Mouse (Mus musculus): ENCODE measurements around the gene Ston1. TPM values are rescaled to one million over a fixed set of nuclear protein-coding genes. Genes with fewer than 3 reads are reported as not detected.

Ston1 gene
- polyA plus RNA-seq, 1 experiment, result 6.5 TPM

- Histone ChIP-seq H3K27me3 (ENCODE audit: control insufficient read depth, insufficient read depth, low read length) (no peaks in the 10 kb centered on the region), H3K36me3 (ENCODE audit: control insufficient read depth, insufficient read depth, low read length) (no peaks in the 10 kb centered on the region), H3K27ac (ENCODE audit: control insufficient read depth, insufficient read depth, low read length) (no peak overlapping the region), H3K4me1 (replicated peaks; ENCODE audit: control insufficient read depth, insufficient read depth, low read length) (no peaks in the 10 kb centered on the region; the same call in 1 of the 2 replicates), H3K4me3 (ENCODE audit: control insufficient read depth, insufficient read depth, low read length) (no peak overlapping the region)
- TF ChIP-seq POLR2A (IDR thresholded peaks at IDR 0.05; ENCODE audit: control insufficient read depth, extremely low read depth, insufficient read depth, low read length, poor library complexity), result no peak
- TF ChIP-seq CTCF (IDR thresholded peaks at IDR 0.05; ENCODE audit: borderline replicate concordance, control insufficient read depth, extremely low read depth, insufficient read depth, low read length, poor library complexity), result no peak
- DNase-seq, result no peak
- whole genome bisulfite sequencing, result 97% methylated on average over 1 of the region's 1 CpGs
Observed at GRCm38 (mm10) chr17:88615492-88616155, 18.1 kb downstream of the Ston1 start.

- 12% methylated on average over 4 of the region's 4 CpGs for WGBS
- peaks cover 14% of the 10 kb centered on the region for H3K4me1 ChIP-seq (replicated peaks; ENCODE audit: control insufficient read depth, insufficient read depth, low read length)
- no peaks in the 10 kb centered on the region for H3K27me3 ChIP-seq (ENCODE audit: control insufficient read depth, insufficient read depth, low read length)
- peak overlapping the region; percentile 58 for H3K27ac ChIP-seq (ENCODE audit: control insufficient read depth, insufficient read depth, low read length)
- H3K4me3 ChIP-seq (ENCODE audit: control insufficient read depth, insufficient read depth, low read length), result no peak overlapping the region
- no peak for TF ChIP-seq CTCF (IDR thresholded peaks at IDR 0.05; ENCODE audit: borderline replicate concordance, control insufficient read depth, extremely low read depth, insufficient read depth, low read length, poor library complexity)
- TF ChIP-seq POLR2A (IDR thresholded peaks at IDR 0.05; ENCODE audit: control insufficient read depth, extremely low read depth, insufficient read depth, low read length, poor library complexity), result no peak
- no peaks in the 10 kb centered on the region for H3K36me3 ChIP-seq (ENCODE audit: control insufficient read depth, insufficient read depth, low read length)
- no peak for DNase-seq
Observed at GRCm38 (mm10) chr17:88620935-88621334, 23.5 kb downstream of the Ston1 start.

GRCm38 (mm10) chr17:88621374-88621773, 23.9 kb downstream of the Ston1 start:
- Histone ChIP-seq H3K36me3 (ENCODE audit: control insufficient read depth, insufficient read depth, low read length) (no peaks in the 10 kb centered on the region), H3K4me3 (ENCODE audit: control insufficient read depth, insufficient read depth, low read length) (no peak overlapping the region)
- no peak for DNase-seq

GRCm38 (mm10) chr17:88622711-88623110, 25.2 kb downstream of the Ston1 start:
- Histone ChIP-seq H3K4me3 (ENCODE audit: control insufficient read depth, insufficient read depth, low read length) (no peak overlapping the region), H3K27me3 (ENCODE audit: control insufficient read depth, insufficient read depth, low read length) (no peaks in the 10 kb centered on the region), H3K4me1 (replicated peaks; ENCODE audit: control insufficient read depth, insufficient read depth, low read length) (peaks cover 14% of the 10 kb centered on the region), H3K36me3 (ENCODE audit: control insufficient read depth, insufficient read depth, low read length) (no peaks in the 10 kb centered on the region), H3K27ac (ENCODE audit: control insufficient read depth, insufficient read depth, low read length) (no peak overlapping the region)
- WGBS, result 100% methylated on average over 1 of the region's 1 CpGs
- no peak for TF ChIP-seq POLR2A (IDR thresholded peaks at IDR 0.05; ENCODE audit: control insufficient read depth, extremely low read depth, insufficient read depth, low read length, poor library complexity)
- TF ChIP-seq CTCF (IDR thresholded peaks at IDR 0.05; ENCODE audit: borderline replicate concordance, control insufficient read depth, extremely low read depth, insufficient read depth, low read length, poor library complexity), result no peak
- DNase-seq, result no peak

More at GRCm38 (mm10) chr17:88621374-88621773, 23.9 kb downstream of the Ston1 start:
- Histone ChIP-seq H3K27ac (ENCODE audit: control insufficient read depth, insufficient read depth, low read length) (peak overlapping the region; percentile 58), H3K4me1 (replicated peaks; ENCODE audit: control insufficient read depth, insufficient read depth, low read length) (peaks cover 14% of the 10 kb centered on the region), H3K27me3 (ENCODE audit: control insufficient read depth, insufficient read depth, low read length) (no peaks in the 10 kb centered on the region)
- TF ChIP-seq POLR2A (IDR thresholded peaks at IDR 0.05; ENCODE audit: control insufficient read depth, extremely low read depth, insufficient read depth, low read length, poor library complexity), result no peak
- no peak for TF ChIP-seq CTCF (IDR thresholded peaks at IDR 0.05; ENCODE audit: borderline replicate concordance, control insufficient read depth, extremely low read depth, insufficient read depth, low read length, poor library complexity)
- 85% methylated on average over 3 of the region's 3 CpGs for WGBS

- no peaks in the 10 kb centered on the region for H3K36me3 ChIP-seq (ENCODE audit: control insufficient read depth, insufficient read depth, low read length)
- H3K4me3 ChIP-seq (ENCODE audit: control insufficient read depth, insufficient read depth, low read length), result no peak overlapping the region
- 93% methylated on average over 4 of the region's 4 CpGs for WGBS
- DNase-seq, result no peak
- TF ChIP-seq CTCF (IDR thresholded peaks at IDR 0.05; ENCODE audit: borderline replicate concordance, control insufficient read depth, extremely low read depth, insufficient read depth, low read length, poor library complexity) (no peak), POLR2A (IDR thresholded peaks at IDR 0.05; ENCODE audit: control insufficient read depth, extremely low read depth, insufficient read depth, low read length, poor library complexity) (no peak)
- H3K27me3 ChIP-seq (ENCODE audit: control insufficient read depth, insufficient read depth, low read length), result no peaks in the 10 kb centered on the region
- no peak overlapping the region for H3K27ac ChIP-seq (ENCODE audit: control insufficient read depth, insufficient read depth, low read length)
- H3K4me1 ChIP-seq (replicated peaks; ENCODE audit: control insufficient read depth, insufficient read depth, low read length), result peaks cover 14% of the 10 kb centered on the region
Observed at GRCm38 (mm10) chr17:88624386-88624785, 26.9 kb downstream of the Ston1 start.

GRCm38 (mm10) chr17:88625350-88625749, 27.9 kb downstream of the Ston1 start:
- no peak for TF ChIP-seq CTCF (IDR thresholded peaks at IDR 0.05; ENCODE audit: borderline replicate concordance, control insufficient read depth, extremely low read depth, insufficient read depth, low read length, poor library complexity)
- TF ChIP-seq POLR2A (IDR thresholded peaks at IDR 0.05; ENCODE audit: control insufficient read depth, extremely low read depth, insufficient read depth, low read length, poor library complexity), result no peak
- Histone ChIP-seq H3K4me3 (ENCODE audit: control insufficient read depth, insufficient read depth, low read length) (no peak overlapping the region), H3K36me3 (ENCODE audit: control insufficient read depth, insufficient read depth, low read length) (no peaks in the 10 kb centered on the region), H3K27ac (ENCODE audit: control insufficient read depth, insufficient read depth, low read length) (no peak overlapping the region), H3K27me3 (ENCODE audit: control insufficient read depth, insufficient read depth, low read length) (no peaks in the 10 kb centered on the region), H3K4me1 (replicated peaks; ENCODE audit: control insufficient read depth, insufficient read depth, low read length) (peaks cover 18% of the 10 kb centered on the region)
- no peak for DNase-seq
- 96% methylated on average over 13 of the region's 13 CpGs for WGBS
